Mouse (Mus musculus): ENCODE measurements around the gene Pirt. TPM values are rescaled to one million over a fixed set of nuclear protein-coding genes. Genes with fewer than 3 reads are reported as not detected.

The Pirt gene
- polyA plus RNA-seq, 1 experiment from 2014 or later = 8.2 TPM

DNA sequence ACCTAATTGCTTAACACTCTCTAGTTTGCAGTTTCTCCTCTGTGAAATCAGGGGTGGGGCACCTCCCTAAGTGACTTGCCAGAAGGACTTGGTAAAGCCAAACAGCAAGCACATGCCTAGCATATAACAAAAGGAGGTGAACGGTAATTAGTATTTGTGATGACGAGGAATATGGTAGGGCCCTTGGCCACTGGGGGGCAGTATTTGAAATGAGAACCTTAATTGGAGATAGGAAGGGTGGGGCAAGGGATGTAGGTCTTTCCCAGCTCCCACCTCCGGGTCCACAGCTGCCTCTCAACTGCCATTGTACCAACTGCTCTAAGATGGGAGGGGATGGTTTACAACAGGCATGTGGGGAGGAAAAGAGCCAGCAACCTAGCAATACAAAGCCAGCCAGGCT, 2.5 kb downstream of the Pirt start:
- ATAC-seq (ENCODE audit: insufficient number of reproducible peaks, insufficient read depth, low FRiP score, low TSS enrichment) = no peak
- Histone ChIP-seq H3K4me2 (replicated peaks) (no peak overlapping the region), H3K9ac (no peak overlapping the region), H3K27ac (no peak overlapping the region), H3K9me3 (no peaks in the 10 kb centered on the region), H3K36me3 (no peaks in the 10 kb centered on the region), H3K27me3 (no peaks in the 10 kb centered on the region), H3K4me1 (no peaks in the 10 kb centered on the region), H3K4me3 (no peak overlapping the region)
- WGBS = 41% methylated on average over 3 of the region's 3 CpGs

DNA sequence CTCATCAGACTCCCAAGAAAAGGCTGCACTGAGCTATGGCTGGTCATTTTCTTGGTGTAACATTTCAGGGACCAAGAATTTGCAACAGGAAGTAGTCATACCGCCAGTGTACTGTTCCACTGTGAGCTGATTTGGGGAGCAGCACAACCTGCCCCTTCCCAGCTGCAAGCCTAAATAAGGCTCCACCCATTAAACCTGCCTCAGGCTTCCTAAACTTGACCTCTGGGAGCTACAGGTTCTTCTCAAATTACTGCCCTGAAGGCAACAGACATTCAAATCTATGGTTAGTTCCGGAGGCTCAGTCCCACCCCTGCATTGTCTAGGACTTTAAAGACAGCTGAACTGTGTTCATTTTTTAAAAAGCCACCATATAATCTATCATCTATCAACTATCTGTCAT, 8.2 kb downstream of the Pirt start:
- Histone ChIP-seq H3K4me2 (replicated peaks) (no peak overlapping the region), H3K36me3 (no peaks in the 10 kb centered on the region), H3K9ac (no peak overlapping the region), H3K4me1 (peaks cover 15% of the 10 kb centered on the region; the same call in 1 of the 2 replicates), H3K27ac (no peak overlapping the region), H3K27me3 (no peaks in the 10 kb centered on the region), H3K9me3 (no peaks in the 10 kb centered on the region), H3K4me3 (no peak overlapping the region)
- WGBS = 24% methylated on average over 2 of the region's 2 CpGs
- ATAC-seq (ENCODE audit: insufficient number of reproducible peaks, insufficient read depth, low FRiP score, low TSS enrichment) = no peak

- Histone ChIP-seq H3K27ac (no peak overlapping the region), H3K27me3 (no peaks in the 10 kb centered on the region), H3K4me2 (replicated peaks) (no peak overlapping the region), H3K4me1 (peaks cover 15% of the 10 kb centered on the region; the same call in 1 of the 2 replicates), H3K9me3 (no peaks in the 10 kb centered on the region), H3K9ac (no peak overlapping the region), H3K4me3 (no peak overlapping the region), H3K36me3 (no peaks in the 10 kb centered on the region)
- no peak for ATAC-seq (ENCODE audit: insufficient number of reproducible peaks, insufficient read depth, low FRiP score, low TSS enrichment)
- 80% methylated on average over 11 of the region's 11 CpGs for WGBS
Observed at GRCm38 (mm10) chr11:66924095-66924823, 12.5 kb downstream of the Pirt start.

DNA sequence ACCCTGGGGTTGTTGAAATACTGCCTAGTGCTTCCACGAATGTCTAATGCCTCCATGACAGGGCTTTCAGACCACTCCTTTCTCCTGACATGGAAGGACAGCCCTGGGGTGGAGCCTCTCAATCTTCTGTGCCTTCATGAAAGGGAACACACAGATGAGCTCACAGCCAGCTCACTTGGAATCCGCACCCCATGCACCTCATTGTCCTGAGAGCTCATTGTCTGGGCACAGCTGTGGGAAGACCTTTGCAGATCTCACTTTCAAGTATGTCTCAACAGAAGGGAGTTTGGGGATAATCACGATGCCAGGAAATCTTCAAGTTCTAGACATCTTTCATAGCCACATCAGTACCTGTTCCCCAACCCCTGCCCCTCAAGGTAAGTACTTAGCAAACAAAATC, 16.5 kb downstream of the Pirt start:
- Histone ChIP-seq H3K27me3 (no peaks in the 10 kb centered on the region), H3K4me3 (no peak overlapping the region), H3K36me3 (no peaks in the 10 kb centered on the region), H3K4me1 (peaks cover 2% of the 10 kb centered on the region; the same call in 1 of the 2 replicates), H3K9me3 (no peaks in the 10 kb centered on the region), H3K27ac (no peak overlapping the region), H3K4me2 (replicated peaks) (no peak overlapping the region), H3K9ac (no peak overlapping the region)
- 68% methylated on average over 3 of the region's 3 CpGs for WGBS
- ATAC-seq (ENCODE audit: insufficient number of reproducible peaks, insufficient read depth, low FRiP score, low TSS enrichment) = no peak

- Histone ChIP-seq H3K36me3 (no peaks in the 10 kb centered on the region), H3K9me3 (no peaks in the 10 kb centered on the region), H3K4me3 (no peak overlapping the region), H3K27ac (no peak overlapping the region), H3K4me2 (replicated peaks) (no peak overlapping the region), H3K27me3 (no peaks in the 10 kb centered on the region), H3K4me1 (no peaks in the 10 kb centered on the region), H3K9ac (no peak overlapping the region)
- 75% methylated on average over 9 of the region's 9 CpGs for WGBS
- no peak for ATAC-seq (ENCODE audit: insufficient number of reproducible peaks, insufficient read depth, low FRiP score, low TSS enrichment)
Observed at GRCm38 (mm10) chr11:66932827-66933599, 21.2 kb downstream of the Pirt start.

- H3K27ac ChIP-seq = no peak overlapping the region
- no peak overlapping the region for H3K9ac ChIP-seq
- H3K9me3 ChIP-seq = no peaks in the 10 kb centered on the region
- no peaks in the 10 kb centered on the region for H3K27me3 ChIP-seq
- no peak overlapping the region for H3K4me3 ChIP-seq
- no peaks in the 10 kb centered on the region for H3K4me1 ChIP-seq
- H3K4me2 ChIP-seq (replicated peaks) = no peak overlapping the region
- 80% methylated on average over 7 of the region's 7 CpGs for WGBS
- no peak for ATAC-seq (ENCODE audit: insufficient number of reproducible peaks, insufficient read depth, low FRiP score, low TSS enrichment)
- H3K36me3 ChIP-seq = no peaks in the 10 kb centered on the region
Observed at GRCm38 (mm10) chr11:66934428-66935173, 22.8 kb downstream of the Pirt start.

DNA sequence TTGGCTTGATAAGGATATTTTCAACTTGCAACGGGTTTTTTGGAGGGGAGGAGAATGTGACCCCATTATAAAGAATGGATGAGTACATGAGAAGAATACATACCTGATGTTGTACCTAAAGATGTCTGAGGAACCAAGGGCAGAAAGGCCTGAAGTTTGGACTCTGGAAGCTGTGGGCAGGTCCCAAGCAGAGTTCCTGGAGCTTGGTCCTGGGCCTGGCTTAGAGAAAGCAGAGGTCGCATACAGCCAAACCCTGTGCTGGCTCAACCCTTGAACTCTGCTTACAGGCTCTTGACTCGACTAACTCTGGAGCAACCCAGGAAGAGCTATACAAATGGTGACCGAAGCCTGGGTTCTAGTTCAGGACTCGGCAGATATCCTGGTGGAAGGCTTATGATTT, 30.2 kb downstream of the Pirt start:
- no peak overlapping the region for H3K4me3 ChIP-seq
- H3K9me3 ChIP-seq = no peaks in the 10 kb centered on the region
- no peaks in the 10 kb centered on the region for H3K27me3 ChIP-seq
- H3K9ac ChIP-seq = no peak overlapping the region
- no peak overlapping the region for H3K27ac ChIP-seq
- 84% methylated on average over 5 of the region's 5 CpGs for WGBS
- no peak overlapping the region for H3K4me2 ChIP-seq (replicated peaks)
- no peak for ATAC-seq (ENCODE audit: insufficient number of reproducible peaks, insufficient read depth, low FRiP score, low TSS enrichment)
- no peaks in the 10 kb centered on the region for H3K36me3 ChIP-seq
- no peaks in the 10 kb centered on the region for H3K4me1 ChIP-seq

- Histone ChIP-seq H3K9ac (no peak overlapping the region), H3K27ac (no peak overlapping the region), H3K27me3 (no peaks in the 10 kb centered on the region), H3K9me3 (no peaks in the 10 kb centered on the region), H3K4me3 (no peak overlapping the region), H3K36me3 (no peaks in the 10 kb centered on the region), H3K4me1 (no peaks in the 10 kb centered on the region), H3K4me2 (replicated peaks) (no peak overlapping the region)
- ATAC-seq (ENCODE audit: insufficient number of reproducible peaks, insufficient read depth, low FRiP score, low TSS enrichment) = no peak
- 67% methylated on average over 2 of the region's 2 CpGs for WGBS
Observed at GRCm38 (mm10) chr11:66945224-66945767, 33.5 kb downstream of the Pirt start.

DNA sequence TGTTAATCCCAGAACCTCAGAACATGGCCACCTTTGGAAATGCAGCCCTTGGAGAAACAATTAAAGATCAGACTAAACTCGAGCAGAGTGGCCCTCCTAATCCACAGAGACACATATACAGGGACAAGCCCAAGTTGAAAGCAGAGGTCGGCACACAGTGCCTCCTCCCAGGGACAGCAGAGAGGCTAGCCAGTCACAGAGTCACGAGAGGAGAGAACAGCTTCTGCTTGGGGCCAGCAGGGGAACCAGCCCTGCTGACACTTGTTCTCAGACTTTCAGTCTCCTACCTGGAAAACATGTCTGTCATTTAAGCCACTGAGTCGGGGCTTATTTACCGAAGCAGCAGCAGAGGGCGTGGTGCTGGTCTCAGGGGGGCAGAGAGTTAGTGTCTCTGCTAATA, 34.7 kb downstream of the Pirt start:
- Histone ChIP-seq H3K4me2 (replicated peaks) (no peak overlapping the region), H3K9me3 (no peaks in the 10 kb centered on the region), H3K4me1 (no peaks in the 10 kb centered on the region), H3K4me3 (no peak overlapping the region), H3K27me3 (no peaks in the 10 kb centered on the region), H3K27ac (no peak overlapping the region), H3K36me3 (no peaks in the 10 kb centered on the region), H3K9ac (no peak overlapping the region)
- WGBS = 65% methylated on average over 6 of the region's 6 CpGs
- ATAC-seq (ENCODE audit: insufficient number of reproducible peaks, insufficient read depth, low FRiP score, low TSS enrichment) = no peak

- no peak for ATAC-seq (ENCODE audit: insufficient number of reproducible peaks, insufficient read depth, low FRiP score, low TSS enrichment)
- no peaks in the 10 kb centered on the region for H3K9me3 ChIP-seq
- H3K27me3 ChIP-seq = no peaks in the 10 kb centered on the region
- H3K4me3 ChIP-seq = no peak overlapping the region
- H3K36me3 ChIP-seq = no peaks in the 10 kb centered on the region
- H3K9ac ChIP-seq = no peak overlapping the region
- no peak overlapping the region for H3K4me2 ChIP-seq (replicated peaks)
- no peaks in the 10 kb centered on the region for H3K4me1 ChIP-seq
- 73% methylated on average over 6 of the region's 6 CpGs for WGBS
- H3K27ac ChIP-seq = no peak overlapping the region
Observed at GRCm38 (mm10) chr11:66946922-66947321, 35.1 kb downstream of the Pirt start.

DNA sequence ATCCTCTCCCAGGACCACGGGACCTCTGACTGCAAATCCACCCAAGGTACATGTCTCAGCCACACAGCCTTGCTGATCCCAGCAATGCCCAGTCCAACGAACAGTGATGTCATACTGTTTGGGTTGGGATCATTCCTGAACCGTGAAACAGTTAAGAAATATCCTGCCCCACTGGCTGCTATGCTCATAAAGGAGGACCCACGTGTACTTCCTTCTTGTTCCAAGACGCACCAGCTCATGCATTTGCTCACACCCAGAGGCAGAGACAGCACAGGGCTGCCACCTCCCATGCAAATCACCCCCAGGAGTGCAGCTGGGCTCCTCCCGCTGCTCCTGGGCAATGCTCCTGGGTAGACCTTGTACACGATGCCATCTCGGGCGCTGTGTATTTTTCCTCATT, 44.5 kb downstream of the Pirt start, which contains the start of gene Tmem238l:
Gene Tmem238l (plus strand): TSS at position 336 of the 400 bp plus-strand sequence.
- Histone ChIP-seq H3K9me3 (no peaks in the 10 kb centered on the region), H3K27ac (no peak within 1 kb of the TSS), H3K27me3 (no peaks in the 10 kb centered on the region), H3K4me1 (no peaks in the 10 kb centered on the region), H3K36me3 (no peaks in the 10 kb centered on the region), H3K9ac (no peak within 1 kb of the TSS), H3K4me3 (no peak within 1 kb of the TSS), H3K4me2 (replicated peaks) (no peak within 1 kb of the TSS)
- WGBS = 80% methylated on average over 9 of the region's 9 CpGs
- ATAC-seq (ENCODE audit: insufficient number of reproducible peaks, insufficient read depth, low FRiP score, low TSS enrichment) = no peak
